Mouse (Mus musculus): ENCODE measurements around the gene Zc3h7a. TPM values are rescaled to one million over a fixed set of nuclear protein-coding genes. Genes with fewer than 3 reads are reported as not detected.

Zc3h7a gene
- polyA plus RNA-seq, 1 experiment from 2014 or later = 37.4 TPM

- no peak overlapping the region for H3K4me3 ChIP-seq (ENCODE audit: low read depth, low read length)
- peaks cover 17% of the 10 kb centered on the region for H3K36me3 ChIP-seq (ENCODE audit: control insufficient read depth, insufficient read depth, low read length)
- no peaks in the 10 kb centered on the region for H3K9me3 ChIP-seq (ENCODE audit: control insufficient read depth, low read length)
- no peak overlapping the region for H3K4me2 ChIP-seq (replicated peaks; ENCODE audit: low read depth)
- no peak overlapping the region for H3K9ac ChIP-seq (ENCODE audit: low read length)
- WGBS = 79% methylated on average over 10 of the region's 10 CpGs
- no peaks in the 10 kb centered on the region for H3K4me1 ChIP-seq (replicated peaks; ENCODE audit: control insufficient read depth, insufficient read depth)
- TF ChIP-seq CTCF (IDR thresholded peaks at IDR 0.05; ENCODE audit: low read depth) (no peak), EP300 (optimal IDR thresholded peaks at IDR 0.05) (no peak)
- ATAC-seq (ENCODE audit: low FRiP score, low TSS enrichment) (no peak), DNase-seq (ENCODE audit: low spot score) (no peak)
- H3K27me3 ChIP-seq (ENCODE audit: control insufficient read depth, insufficient read depth, low read length) = no peaks in the 10 kb centered on the region
- no peak overlapping the region for H3K27ac ChIP-seq (replicated peaks)
Measured at GRCm38 (mm10) chr16:11090836-11091570, 85.2 kb downstream of the Zc3h7a start.

DNA sequence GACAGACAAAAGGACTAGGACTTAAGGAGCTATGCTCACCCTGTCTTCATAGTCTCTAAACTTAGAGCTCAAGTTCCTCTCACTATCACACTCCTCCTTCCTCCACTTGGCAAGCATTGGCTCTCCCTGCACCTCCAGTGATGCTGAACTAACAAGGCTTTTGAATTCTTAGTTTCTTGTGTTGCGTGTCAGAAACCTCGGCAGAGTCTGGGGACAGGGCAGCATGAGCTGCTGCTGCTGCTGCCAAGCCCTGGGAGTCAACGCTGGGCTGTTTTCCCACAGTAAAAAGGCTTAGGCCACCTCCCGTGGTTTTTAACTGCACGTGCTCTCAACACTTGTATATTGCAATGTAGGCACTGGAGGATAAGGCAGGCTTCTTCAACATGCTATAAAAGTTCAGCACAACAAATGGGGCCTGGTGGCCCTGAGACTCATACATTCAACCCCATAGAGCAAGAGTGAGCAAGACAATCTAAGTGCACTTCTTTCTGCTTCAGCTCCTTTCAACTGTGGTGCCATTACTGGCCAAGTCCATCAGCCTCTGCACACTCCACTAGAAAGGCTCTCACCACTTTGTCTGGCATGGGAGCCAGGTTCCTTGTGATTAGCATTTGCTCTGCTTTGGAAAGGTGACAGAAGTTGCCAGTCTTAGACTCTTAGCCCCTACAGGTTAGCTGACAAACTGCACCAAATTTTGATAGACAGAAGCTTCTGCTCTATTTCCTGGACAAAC, 89.2 kb downstream of the Zc3h7a start:
- peak; percentile 37 for TF ChIP-seq CTCF (IDR thresholded peaks at IDR 0.05; ENCODE audit: low read depth)
- no peak for TF ChIP-seq EP300 (optimal IDR thresholded peaks at IDR 0.05)
- Histone ChIP-seq H3K9ac (ENCODE audit: low read length) (no peak overlapping the region), H3K27me3 (ENCODE audit: control insufficient read depth, insufficient read depth, low read length) (no peaks in the 10 kb centered on the region), H3K27ac (replicated peaks) (no peak overlapping the region), H3K9me3 (ENCODE audit: control insufficient read depth, low read length) (no peaks in the 10 kb centered on the region), H3K4me3 (ENCODE audit: low read depth, low read length) (no peak overlapping the region), H3K4me2 (replicated peaks; ENCODE audit: low read depth) (no peak overlapping the region), H3K4me1 (replicated peaks; ENCODE audit: control insufficient read depth, insufficient read depth) (no peaks in the 10 kb centered on the region), H3K36me3 (ENCODE audit: control insufficient read depth, insufficient read depth, low read length) (peaks cover 29% of the 10 kb centered on the region)
- WGBS = 87% methylated on average over 5 of the region's 5 CpGs
- ATAC-seq (ENCODE audit: low FRiP score, low TSS enrichment) (no peak), DNase-seq (ENCODE audit: low spot score) (no peak)

Small RNA genes within 50 kb of the gene (microRNA-seq; reads per million reads assigned to microRNA genes)
- gene Gm23935 = 13.8 reads per million, percentile 22 among the genes with 10 or more reads in this experiment

Other genes starting within 250 kb of the Zc3h7a start
- 11.8 and 12.2 TPM in 2 replicates for gene Snn, start 115.4 kb downstream of the Zc3h7a start, polyA plus RNA-seq (2015; fragmentation: Nextera tagmentation; extraction: Ambion mirVana)
- 68.1 and 69.5 TPM in 2 replicates for gene Litaf, start 110.2 kb downstream of the Zc3h7a start, polyA plus RNA-seq (2015; fragmentation: Nextera tagmentation; extraction: Ambion mirVana)
- gene Txndc11, start 41.7 kb downstream of the Zc3h7a start, polyA plus RNA-seq (2015; fragmentation: Nextera tagmentation; extraction: Ambion mirVana) = 27.5 and 29.2 TPM in 2 replicates
- gene Rsl1d1, start 26.9 kb upstream of the Zc3h7a start, polyA plus RNA-seq (2015; fragmentation: Nextera tagmentation; extraction: Ambion mirVana) = 90.4 and 91.7 TPM in 2 replicates
- 44.6 and 46.4 TPM in 2 replicates for gene Gspt1, start 77.9 kb upstream of the Zc3h7a start, polyA plus RNA-seq (2015; fragmentation: Nextera tagmentation; extraction: Ambion mirVana)
- gene Tnfrsf17, start 137.4 kb upstream of the Zc3h7a start, polyA plus RNA-seq (2015; fragmentation: Nextera tagmentation; extraction: Ambion mirVana) = 0.12 TPM in 1 of 2 replicates, not detected in the other
- 4.8 and 5.2 TPM in 2 replicates for gene Snx29, start 146.5 kb upstream of the Zc3h7a start, polyA plus RNA-seq (2015; fragmentation: Nextera tagmentation; extraction: Ambion mirVana)

All from stomach, postnatal 0 days (tissue).